Mouse (Mus musculus): ENCODE measurements around the gene Nfatc2ip. TPM values are rescaled to one million over a fixed set of nuclear protein-coding genes. Genes with fewer than 3 reads are reported as not detected.

Gene Nfatc2ip
- polyA plus RNA-seq (2012; rRNA removed) = 6.6 and 6.8 TPM in 2 replicates

GRCm38 (mm10) chr7:126396298-126397119 is at the start of gene Nfatc2ip:
Gene Nfatc2ip (minus strand): TSS chr7:126396737.
- peak; percentile 98 to 100 for DNase-seq (ENCODE audit: extremely low spot score in 1 of 2, low spot score in 1 of 2)

- DNase-seq (ENCODE audit: extremely low spot score in 1 of 2, low spot score in 1 of 2) = no peak
These were observed 49.7 kb upstream of the Nfatc2ip start for GRCm38 (mm10) chr7:126446217-126446616.

- DNase-seq (ENCODE audit: extremely low spot score in 1 of 2, low spot score in 1 of 2) = no peak
These were observed 48.7 kb upstream of the Nfatc2ip start for GRCm38 (mm10) chr7:126445104-126445815.

- DNase-seq (ENCODE audit: extremely low spot score in 1 of 2, low spot score in 1 of 2) = no peak
These were observed 48.0 kb upstream of the Nfatc2ip start for GRCm38 (mm10) chr7:126444536-126444935.

- DNase-seq (ENCODE audit: extremely low spot score in 1 of 2, low spot score in 1 of 2) = no peak
These were observed 47.5 kb upstream of the Nfatc2ip start for GRCm38 (mm10) chr7:126443997-126444396.

- DNase-seq (ENCODE audit: extremely low spot score in 1 of 2, low spot score in 1 of 2) = no peak
These were observed 43.6 kb upstream of the Nfatc2ip start for GRCm38 (mm10) chr7:126440134-126440533.

- DNase-seq (ENCODE audit: extremely low spot score in 1 of 2, low spot score in 1 of 2) = peak in 1 of 2 experiments; percentile 41
These were observed 40.3 kb upstream of the Nfatc2ip start for GRCm38 (mm10) chr7:126436851-126437250.

- no peak for DNase-seq (ENCODE audit: extremely low spot score in 1 of 2, low spot score in 1 of 2)
These were observed 39.3 kb upstream of the Nfatc2ip start for GRCm38 (mm10) chr7:126435801-126436200.

- DNase-seq (ENCODE audit: extremely low spot score in 1 of 2, low spot score in 1 of 2) = no peak
These were observed 38.2 kb upstream of the Nfatc2ip start for GRCm38 (mm10) chr7:126434726-126435125.

- DNase-seq (ENCODE audit: extremely low spot score in 1 of 2, low spot score in 1 of 2) = no peak
These were observed 33.6 kb upstream of the Nfatc2ip start for GRCm38 (mm10) chr7:126430167-126430566.

- no peak for DNase-seq (ENCODE audit: extremely low spot score in 1 of 2, low spot score in 1 of 2)
These were observed 33.0 kb upstream of the Nfatc2ip start for GRCm38 (mm10) chr7:126429503-126429898.

GRCm38 (mm10) chr7:126428631-126429502 is 32.3 kb upstream of the Nfatc2ip start, which contains the start of gene Rabep2:
Gene Rabep2 (plus strand): TSS chr7:126428759.
- peak; percentile 75 to 96 for DNase-seq (ENCODE audit: extremely low spot score in 1 of 2, low spot score in 1 of 2)

- no peak for DNase-seq (ENCODE audit: extremely low spot score in 1 of 2, low spot score in 1 of 2)
These were observed 31.6 kb upstream of the Nfatc2ip start for GRCm38 (mm10) chr7:126428154-126428553.

- DNase-seq (ENCODE audit: extremely low spot score in 1 of 2, low spot score in 1 of 2) = no peak
These were observed 30.9 kb upstream of the Nfatc2ip start for GRCm38 (mm10) chr7:126427323-126427860.

GRCm38 (mm10) chr7:126424161-126424560 is 27.6 kb upstream of the Nfatc2ip start:
- DNase-seq (ENCODE audit: extremely low spot score in 1 of 2, low spot score in 1 of 2) = no peak

- DNase-seq (ENCODE audit: extremely low spot score in 1 of 2, low spot score in 1 of 2) = no peak
These were observed 25.2 kb upstream of the Nfatc2ip start for GRCm38 (mm10) chr7:126421756-126422155.

GRCm38 (mm10) chr7:126418496-126418895 is 22.0 kb upstream of the Nfatc2ip start:
- DNase-seq (ENCODE audit: extremely low spot score in 1 of 2, low spot score in 1 of 2) = no peak

GRCm38 (mm10) chr7:126417606-126418005 is 21.1 kb upstream of the Nfatc2ip start:
- DNase-seq (ENCODE audit: extremely low spot score in 1 of 2, low spot score in 1 of 2) = no peak

GRCm38 (mm10) chr7:126417045-126417444 is 20.5 kb upstream of the Nfatc2ip start:
- DNase-seq (ENCODE audit: extremely low spot score in 1 of 2, low spot score in 1 of 2) = no peak

GRCm38 (mm10) chr7:126416615-126417014 is 20.1 kb upstream of the Nfatc2ip start:
- DNase-seq (ENCODE audit: extremely low spot score in 1 of 2, low spot score in 1 of 2) = no peak

Data from frontal cortex, adult 2 months (tissue).